Mouse (Mus musculus) testis, adult 2 months (tissue): ENCODE data around the gene Cckar.

Experiments
- CTCF ChIP-seq: fragments of 200-500 bp; IDR thresholded peaks from 2 replicates; pipeline ENCODE4 v1.5.1; 2012; ENCODE audit warnings: low read depth, mild to moderate bottlenecking, inconsistent platforms, low read length, moderate library complexity; ENCODE audit not compliant: control insufficient read depth, insufficient read depth, insufficient replicate concordance
- POLR2A ChIP-seq: fragments of 200-500 bp; IDR thresholded peaks from 2 replicates; pipeline ENCODE4 v1.6.1; 2012; ENCODE audit warnings: low read depth, mild to moderate bottlenecking, inconsistent platforms, low read length, moderate library complexity; ENCODE audit not compliant: control insufficient read depth

- TF ChIP-seq CTCF (no peak), POLR2A (no peak)
These were observed 19.2 kb downstream of the Cckar start for GRCm38 (mm10) chr5:53688326-53688725.
